Mouse (Mus musculus) mesoderm, embryonic 11.5 days (tissue): Measurements from ENCODE around the gene Rrp1.
"Not testable (repeated sequence)": the region's sequence is repeated elsewhere in the genome, so short reads cannot be mapped to it uniquely, and the experiment has no call there.

Source experiments
- DNase-seq: peaks from one replicate; pipeline ENCODE4 v3.0.0-alpha.2; 2012; ENCODE audit warnings: low read depth, low spot score

The Rrp1 gene

DNA sequence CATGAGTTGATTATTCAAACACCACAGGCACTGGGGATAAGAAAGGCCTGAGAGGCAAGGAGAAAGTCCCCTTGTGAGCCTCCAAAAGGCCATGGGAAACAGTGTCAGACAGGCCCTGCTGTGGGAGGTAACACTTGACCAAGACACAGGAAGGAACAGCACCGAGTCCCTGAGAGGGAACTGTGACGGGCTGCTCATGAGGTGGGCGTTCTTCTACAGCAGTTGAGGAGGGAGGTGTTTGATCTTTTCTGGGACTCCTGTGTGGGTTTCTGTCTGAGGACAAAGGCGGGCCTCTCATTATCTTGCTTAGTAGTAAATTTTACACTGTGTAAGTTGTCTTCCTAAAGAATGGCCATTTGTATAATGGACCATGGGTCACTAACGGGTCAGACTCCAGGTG lies 27.3 kb downstream of the Rrp1 start:
- DNase-seq, result no peak

DNA sequence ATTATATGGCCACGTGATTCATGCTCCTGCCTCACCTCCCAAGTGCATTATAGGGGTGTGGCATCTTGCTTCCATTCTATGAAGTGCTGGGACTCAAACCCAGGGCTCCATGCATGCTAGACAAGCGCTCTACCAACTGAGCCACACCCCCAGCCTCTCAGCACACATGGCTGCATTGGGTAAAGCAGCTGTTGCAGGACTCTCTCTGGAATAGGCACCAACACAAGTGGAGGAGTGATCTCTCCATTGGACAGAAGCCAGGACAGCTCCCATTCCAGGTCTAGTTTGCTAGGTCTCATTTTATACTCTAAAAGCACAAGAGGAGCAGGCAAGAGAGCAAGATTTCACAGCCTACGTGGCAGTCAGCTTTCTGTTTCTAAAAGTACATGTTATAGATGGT lies 29.3 kb downstream of the Rrp1 start:
- no peak for DNase-seq

DNA sequence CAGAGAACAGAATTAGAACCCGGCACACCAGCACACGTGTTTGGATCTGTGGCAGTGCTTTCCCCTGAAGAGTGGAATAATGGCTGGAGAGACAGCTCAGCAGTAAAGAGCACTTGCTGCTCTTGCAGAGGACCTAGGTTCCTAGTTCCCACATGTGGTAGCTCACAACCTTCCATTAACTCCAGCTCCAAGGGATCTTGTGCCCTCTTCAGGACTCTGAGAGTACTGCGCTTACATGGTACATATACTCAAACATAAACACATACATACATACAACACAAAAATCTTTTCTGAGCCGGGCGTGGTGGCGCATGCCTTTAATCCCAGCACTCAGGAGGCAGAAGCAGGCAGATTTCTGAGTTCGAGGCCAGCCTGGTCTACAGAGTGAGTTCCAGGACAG lies 34.3 kb downstream of the Rrp1 start:
- DNase-seq, result no peak

DNA sequence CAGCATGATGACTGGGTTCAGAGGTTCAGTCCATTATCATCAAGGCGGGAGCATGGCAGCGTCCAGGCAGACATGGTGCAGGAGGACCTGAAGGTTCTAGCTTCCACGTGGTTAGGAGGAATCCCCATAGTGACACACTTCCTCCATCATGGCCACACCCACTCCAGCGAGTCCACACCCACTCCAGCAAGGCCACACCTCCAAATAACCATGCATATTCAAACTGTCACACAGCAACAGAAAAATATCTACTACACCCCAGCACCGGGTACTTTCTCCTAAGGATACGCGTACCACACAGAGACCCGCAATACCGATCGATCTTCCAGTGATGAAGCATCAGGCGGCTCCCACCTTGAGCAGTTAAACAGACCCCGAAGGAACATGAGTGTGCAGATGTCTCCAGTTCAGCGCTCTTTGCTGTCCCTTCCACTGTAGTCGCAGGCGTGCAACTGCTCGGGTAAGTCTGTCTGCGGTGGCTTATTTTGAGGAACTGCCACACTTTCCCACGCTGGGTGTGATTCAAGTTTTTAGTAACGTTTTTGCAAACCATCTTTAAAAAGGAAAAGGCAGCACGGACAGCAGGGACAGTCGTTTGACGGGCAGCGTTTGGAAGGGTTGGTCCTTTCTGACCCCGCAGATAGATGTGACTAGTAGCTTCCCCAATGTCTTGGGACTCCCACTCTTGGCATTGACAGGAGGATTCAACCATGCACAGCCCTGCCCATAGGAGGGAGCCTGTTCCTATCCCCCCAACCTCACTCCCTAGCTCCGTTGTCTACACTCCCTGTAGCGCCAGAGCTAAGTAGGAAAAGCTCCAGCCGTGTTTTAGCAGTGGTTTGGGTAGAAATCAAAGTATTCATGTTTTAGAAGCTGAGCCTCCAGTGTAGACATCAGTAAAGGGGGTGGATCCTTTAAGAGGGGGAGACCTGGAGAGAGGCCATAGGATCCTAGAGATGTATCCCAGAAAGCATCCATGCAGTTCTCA lies 39.9 kb downstream of the Rrp1 start:
- no peak for DNase-seq

DNA sequence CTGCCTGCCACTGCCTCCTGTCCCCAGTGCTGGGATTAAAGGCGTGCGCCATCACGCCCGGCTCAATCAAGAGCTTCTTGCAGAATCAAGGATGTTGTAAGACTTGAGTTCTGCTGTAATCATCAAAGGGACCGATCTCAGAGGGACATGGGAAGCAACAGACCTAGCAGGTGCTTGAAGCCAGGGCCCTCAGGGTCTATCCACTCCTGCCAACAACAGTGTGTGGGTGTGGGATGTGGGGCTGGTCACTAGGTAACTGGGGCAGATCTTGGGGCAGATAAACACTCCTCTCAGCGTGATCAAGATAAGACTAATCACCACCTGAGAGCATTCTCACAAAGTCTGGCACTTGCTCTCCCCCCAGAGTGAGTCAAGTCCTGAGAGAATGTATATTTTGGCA lies 41.1 kb downstream of the Rrp1 start:
- no peak for DNase-seq

DNA sequence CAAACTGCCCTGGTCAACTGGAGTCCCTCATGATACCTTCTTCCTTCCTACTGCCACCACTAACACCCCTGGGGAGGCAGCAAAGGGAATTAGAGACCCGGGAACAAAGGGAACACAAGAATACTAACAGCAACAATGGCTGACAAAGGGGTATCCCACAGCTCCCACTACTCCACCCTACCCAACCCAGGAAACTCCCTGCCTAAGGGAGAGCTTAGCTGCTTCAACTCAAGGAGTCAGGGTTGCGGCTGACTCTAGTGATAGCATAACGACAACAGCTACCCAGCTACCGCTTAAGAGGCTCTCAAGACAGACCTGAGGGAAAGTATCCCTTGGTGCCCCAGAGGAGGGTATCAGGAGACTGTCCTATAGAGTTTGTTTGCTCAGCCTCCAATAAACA lies 45.3 kb downstream of the Rrp1 start:
- no peak for DNase-seq

DNA sequence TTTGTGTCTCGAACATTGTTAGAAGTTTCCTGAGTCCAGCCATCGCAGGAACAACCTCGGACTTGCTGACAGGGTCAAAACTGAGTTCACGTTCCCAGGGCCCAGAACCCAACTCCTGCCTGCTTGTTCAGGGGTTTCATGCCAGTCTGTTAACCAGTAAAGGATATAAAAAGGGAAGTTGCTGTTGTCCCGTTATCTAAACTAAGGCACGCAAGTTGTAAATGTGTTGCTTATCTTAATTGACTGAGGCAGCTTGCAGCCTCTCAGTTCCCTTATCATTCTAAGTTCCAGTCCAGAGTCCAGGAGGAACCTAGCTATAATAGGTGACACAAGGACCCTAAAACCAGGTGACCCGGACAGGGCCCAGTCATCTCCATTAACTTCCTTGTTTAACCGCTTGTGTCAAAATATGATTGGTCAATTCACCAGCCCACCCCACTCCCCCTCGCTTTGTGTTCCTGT lies 46.0 kb downstream of the Rrp1 start:
- no peak for DNase-seq

DNA sequence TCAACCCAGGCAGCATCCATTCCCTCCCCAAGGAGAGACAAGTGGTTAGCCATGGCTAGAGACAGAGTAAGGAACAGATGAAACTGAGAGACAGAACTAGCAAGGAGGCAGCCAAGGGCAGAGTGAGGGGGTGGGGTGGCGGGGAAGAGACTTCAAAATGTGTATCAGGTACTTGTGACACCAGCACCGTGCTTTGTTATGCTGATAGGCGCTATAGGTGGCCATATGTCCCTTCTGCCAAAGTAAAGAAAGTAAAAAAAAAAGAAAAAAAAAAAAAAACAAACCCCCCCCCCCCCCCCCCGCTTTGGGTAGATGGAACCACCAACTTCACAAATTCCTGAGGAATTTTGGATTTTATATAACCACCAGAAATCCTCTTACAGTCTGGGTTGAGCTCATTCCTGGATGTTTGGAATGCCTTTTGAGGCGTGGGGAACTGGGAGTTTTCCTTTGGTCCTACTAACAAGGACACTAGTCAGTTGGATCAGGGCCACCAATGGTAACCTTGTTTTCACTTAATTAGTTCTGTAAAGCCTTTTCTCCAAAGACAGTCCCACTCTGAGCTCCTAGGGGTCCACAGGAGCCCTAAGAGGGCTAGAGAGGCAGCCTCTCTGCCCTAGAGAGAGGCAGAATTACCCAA lies 46.5 kb downstream of the Rrp1 start:
- DNase-seq, result no peak

DNA sequence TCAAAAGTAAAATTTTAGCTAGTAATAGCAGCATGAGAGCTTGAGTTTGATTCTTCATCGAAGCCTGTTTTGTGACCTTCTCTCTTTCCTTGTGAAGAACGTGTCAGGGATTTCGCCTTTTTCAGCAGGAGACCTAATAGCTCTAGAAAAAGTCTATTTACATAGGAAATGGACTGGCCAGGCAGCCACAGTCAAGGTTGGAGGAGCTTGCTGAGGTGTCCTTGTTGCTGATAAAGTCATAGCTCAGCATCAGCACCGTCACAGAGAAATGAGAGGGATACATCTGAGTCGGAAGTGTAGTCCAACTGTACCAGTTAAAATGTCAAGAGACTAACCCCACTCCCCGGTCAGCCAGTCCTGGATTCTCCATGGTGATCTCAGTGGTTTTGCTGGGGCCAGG lies 47.3 kb downstream of the Rrp1 start:
- no peak for DNase-seq

DNA sequence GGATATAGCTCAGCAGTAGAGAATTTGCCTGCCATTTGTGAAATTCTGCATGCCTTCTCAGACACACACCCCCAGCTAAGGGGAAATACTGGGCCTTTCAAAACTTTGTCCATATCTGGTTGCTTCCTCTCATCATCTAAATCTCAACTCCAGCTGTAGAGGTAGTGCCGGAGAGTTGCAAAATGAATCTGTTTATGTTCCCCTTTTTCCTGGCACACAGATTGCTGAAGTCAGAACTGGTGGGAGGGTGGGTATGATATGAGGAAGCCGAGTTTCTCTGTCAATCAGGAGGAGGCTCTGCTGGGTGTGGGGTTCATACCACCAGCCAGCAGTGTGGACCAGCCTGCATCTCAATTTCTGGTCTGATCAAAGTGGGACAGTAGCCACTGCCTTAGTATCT lies 48.7 kb downstream of the Rrp1 start:
- DNase-seq, result no peak

DNA sequence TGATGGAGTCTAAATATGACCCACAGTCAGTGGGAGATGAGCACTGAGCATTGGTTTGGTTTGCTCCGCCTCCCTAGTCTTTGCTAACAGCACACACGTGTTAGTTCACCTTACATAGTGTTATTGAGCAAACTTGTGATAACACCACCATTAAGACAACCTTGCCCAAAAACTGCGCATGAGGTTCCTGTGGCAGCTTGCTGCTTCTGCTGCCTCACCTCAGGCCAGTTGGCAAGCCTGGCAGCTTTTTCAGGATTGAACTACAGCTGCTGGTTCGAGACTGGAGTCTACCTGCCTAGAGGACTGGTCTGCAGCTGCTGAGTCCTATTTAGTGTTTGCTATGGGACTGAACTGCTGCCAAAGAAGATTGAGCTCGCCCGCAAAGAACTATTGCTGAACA lies 49.5 kb downstream of the Rrp1 start:
- no peak for DNase-seq

DNA sequence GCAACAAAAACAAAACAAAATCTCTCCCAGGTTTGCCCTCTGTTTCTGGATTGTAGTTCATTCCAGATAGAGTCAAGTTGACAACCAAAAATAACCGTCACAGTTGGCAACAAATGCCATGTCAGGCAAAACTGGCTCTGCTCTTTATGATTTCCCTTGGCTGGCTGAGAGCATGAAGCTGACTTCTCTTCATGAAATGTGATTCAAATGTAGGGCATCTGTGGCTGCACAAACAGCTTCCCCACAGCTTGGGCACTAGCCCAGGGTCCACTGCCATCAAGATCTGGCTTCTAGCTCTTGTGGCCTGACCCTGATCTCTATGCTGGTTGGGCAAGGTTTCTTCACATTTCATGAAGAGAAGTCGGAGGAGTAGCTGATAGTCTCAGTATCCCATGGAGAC lies 50.9 kb downstream of the Rrp1 start:
- DNase-seq, result no peak

DNA sequence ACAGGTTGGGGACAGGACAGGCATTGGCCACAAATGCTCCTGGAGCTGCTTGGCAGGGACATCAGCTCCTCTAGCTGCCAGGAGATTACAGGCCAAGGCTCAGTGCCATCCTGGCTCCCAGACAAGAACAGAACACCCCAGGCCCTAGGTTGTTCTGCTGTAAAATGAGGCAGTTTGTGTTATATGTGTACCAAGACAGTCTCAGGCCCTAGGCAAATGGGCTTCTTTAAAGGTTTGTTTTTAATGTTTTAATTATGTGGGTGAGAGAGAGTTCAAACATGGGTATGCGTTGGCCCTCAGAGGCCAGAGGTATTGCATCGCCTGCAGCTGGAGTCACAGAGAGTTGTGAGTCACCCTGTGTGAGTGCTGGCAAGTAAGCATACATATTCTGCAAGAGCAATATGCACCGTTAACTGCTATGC lies 52.5 kb downstream of the Rrp1 start:
- DNase-seq, result no peak

DNA sequence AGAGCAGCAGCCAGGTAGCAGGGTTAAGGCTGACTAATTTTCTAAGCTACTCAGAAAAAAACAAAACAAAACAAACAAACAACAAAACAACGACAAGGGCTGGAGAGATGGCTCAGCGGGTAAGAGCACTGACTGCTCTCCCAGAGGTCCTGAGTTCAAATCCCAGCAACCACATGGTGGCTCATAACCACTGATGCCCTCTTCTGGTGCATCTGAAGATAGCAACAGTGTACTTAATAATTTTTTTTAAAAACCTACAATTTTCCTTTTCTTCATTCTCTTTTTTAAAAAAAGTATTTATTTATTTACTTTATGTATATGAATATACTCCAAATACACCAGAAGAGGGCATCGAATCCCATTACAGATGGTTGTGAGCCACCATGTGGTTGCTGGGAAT lies 53.8 kb downstream of the Rrp1 start:
- not testable (repeated sequence) for DNase-seq

DNA sequence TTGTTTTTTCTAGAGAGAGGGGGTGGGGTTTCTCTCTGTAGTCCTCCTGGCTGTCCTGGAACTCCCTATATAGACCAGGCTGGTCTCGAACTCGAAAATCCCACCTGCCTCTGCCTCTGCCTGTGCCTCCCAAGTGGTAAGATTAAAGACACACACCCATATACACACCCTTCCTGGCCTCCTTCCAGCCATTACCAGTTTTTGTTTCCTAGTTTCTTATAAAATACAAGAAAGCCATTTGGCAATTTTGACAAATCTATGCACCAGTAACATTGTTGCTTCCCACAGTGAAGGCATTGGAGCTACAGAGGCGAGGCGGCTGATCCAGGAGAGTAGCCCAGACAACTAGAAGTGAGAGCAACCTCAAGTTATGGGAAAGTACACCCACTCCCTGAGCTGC lies 54.6 kb downstream of the Rrp1 start:
- DNase-seq, result no peak

DNA sequence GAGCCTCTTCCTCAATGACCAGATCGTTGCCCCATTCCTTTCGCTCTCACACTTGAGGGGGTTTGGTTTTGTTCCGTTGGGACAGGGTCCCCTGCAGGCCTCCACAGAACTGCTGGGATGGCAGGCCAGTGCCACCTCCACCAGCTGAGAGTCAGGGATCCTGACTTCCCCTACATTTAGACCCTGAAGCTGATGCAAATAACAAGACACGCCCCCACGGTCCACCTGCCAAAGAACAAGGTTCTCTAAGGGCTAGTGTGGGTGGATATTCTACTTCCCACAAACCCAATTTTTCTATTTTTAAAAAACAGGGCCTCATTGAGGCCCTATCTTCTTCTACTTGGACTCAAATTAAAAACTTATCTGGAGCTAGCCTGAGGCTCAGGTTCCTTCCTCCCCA lies 55.1 kb downstream of the Rrp1 start:
- DNase-seq, result no peak

DNA sequence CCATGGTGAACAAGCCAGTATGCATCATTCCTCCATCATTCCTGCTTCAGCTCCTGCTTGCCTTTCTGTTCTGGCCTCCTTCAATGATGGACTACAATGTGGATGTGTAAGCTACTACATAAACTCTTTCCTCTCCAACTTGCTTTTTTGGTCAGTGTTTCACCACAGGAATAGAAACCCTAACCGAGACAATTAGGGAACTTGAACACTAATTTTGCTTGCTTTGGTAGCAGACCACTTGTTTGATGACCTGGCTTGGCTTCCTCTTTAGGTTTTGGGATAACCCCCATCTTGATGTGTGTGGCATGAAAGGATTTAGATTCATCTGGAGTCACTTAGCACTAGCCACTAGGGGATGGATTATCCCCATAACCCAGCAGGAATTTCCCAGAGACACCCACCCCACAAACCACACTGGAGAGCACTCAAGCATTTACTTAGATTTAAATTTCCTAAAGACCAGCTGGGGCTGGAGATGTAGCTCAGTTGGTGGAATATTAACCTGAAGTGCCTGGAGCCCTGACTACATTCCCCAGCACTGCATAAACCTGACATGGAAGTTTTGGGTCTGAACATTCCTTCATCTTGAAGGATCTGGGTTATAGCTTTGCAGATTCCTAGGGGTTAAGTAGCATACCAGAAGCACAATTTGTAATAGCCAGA lies 56.8 kb downstream of the Rrp1 start:
- DNase-seq, result no peak

DNA sequence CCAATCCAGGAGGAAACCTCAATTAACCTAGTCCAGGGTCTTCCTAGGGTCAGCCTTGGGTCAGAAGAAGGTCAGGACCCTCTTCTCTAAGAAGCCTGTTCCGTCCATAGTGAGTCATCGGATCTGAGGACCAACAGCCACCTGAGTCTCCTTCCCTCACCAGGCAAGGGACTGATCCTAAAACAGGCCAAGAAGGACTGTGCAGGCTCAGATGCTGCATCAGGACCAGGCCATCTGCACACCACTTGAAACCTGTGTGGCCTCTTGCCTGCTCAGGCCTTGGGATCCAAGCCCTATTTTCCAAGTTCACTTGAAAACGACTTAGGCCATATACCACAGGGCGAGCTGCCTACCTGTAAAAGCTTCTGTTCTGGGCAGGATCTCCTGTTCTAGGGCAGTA lies 59.6 kb downstream of the Rrp1 start:
- no peak for DNase-seq

DNA sequence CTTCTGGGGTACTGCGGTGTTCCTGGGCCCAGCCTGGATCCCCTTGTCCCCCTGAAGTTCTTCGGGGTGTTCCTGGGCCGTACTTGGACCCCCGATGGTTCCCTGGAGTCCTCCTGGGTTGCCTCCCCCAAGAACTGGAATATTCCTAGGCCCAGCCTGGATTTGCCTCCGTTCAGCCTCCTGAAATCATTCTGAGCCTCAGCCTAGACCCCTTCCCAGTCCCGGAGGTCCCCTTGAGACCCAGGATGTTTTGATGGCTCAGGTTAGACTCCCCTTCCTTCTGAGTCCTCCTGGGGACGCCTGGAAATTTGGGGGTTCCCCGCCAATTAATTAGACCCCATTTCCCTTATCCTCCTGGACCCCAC lies 60.2 kb downstream of the Rrp1 start:
- DNase-seq, result no peak

DNA sequence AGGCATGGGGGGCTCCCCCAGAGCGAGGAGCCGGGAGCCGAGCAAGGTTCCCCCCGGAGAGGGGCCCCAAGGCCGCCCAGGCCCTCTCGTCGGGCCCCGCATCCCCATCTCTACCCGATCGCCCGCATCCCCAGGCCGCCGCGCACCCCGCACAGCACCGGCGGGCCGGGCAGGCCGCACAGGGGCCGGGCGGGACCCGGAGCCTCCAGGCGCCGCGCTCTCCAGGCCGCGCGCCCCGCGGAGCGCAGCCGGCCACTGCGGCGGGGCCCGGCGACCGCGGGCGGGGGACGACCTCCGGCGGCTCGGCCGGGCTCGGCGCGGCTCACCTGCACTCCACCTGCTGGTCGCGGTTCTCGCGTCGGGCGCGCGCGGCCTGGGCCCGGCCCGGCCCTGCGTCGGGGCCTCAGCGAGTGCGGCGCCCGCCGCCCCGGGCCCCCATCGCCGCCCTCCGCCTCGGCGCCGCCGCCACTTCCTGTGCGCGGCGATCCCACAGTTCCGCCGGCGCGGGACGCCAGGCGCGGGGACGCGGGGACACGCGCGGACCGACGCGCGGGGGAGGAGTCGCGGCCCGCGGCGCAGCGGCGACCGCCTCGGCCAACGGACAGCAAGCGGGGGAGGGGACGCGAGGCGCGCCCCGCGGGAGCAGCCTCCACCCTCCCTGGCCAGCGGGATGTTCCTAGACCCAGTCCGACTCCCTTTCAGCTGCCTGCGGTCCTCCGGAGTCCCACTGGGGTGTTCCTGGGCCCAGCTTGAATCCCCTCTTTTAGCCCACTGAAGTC lies 60.8 kb downstream of the Rrp1 start, which contains the start of gene Agpat3:
Agpat3 (minus strand) TSS at position 603 of the 779 bp plus-strand sequence.
- peak; percentile 62 for DNase-seq

DNA sequence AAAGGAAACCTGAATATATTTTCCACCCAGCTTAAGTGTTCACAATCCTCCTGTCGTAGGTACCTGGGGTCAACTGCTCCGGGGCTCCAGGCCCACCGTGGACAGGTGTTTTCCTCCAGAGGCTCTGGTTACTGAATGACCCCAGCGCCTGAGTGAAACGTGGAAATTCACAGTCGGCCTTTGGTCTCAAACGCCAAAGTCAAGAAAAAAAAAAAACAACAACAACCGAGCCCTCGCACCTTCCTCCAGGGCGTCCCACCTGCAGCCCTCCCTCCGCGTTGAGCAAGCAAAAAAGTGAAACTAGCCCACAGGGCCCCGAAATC lies 61.3 kb downstream of the Rrp1 start:
- no peak for DNase-seq
